Mouse (Mus musculus) stomach, postnatal 0 days (tissue): ENCODE results near the gene Smg1. TPM values are rescaled to one million over a fixed set of nuclear protein-coding genes. Genes with fewer than 3 reads are reported as not detected.
A peak's percentile ranks its signal among the peaks of the same experiment; 100 is the strongest.

Experiments used
- ATAC-seq: fragments of 200-750 bp; cut with Nextera tagmentation; 2 replicates; pipeline ENCODE4 v1.8.0; 2017; ENCODE audit not compliant: low FRiP score, low TSS enrichment
- DNase-seq: peaks from one replicate; pipeline ENCODE4 v3.0.0-alpha.2; 2016; ENCODE audit warnings: low spot score
- H3K27ac ChIP-seq: fragments of 300-500 bp; sonication (generic); replicated peaks from 2 replicates; pipeline ENCODE4 v1.5.1; 2014; ENCODE audit warnings: mild to moderate bottlenecking, control low read depth
- H3K27me3 ChIP-seq: fragments of 300-500 bp; sonication (generic); 2 replicates; pipeline ENCODE4 v1.6.1; 2014; ENCODE audit warnings: low read length; ENCODE audit not compliant: control insufficient read depth, insufficient read depth
- H3K36me3 ChIP-seq: fragments of 300-500 bp; sonication (generic); 2 replicates; pipeline ENCODE4 v1.6.1; 2014; ENCODE audit warnings: low read length, mixed read lengths; ENCODE audit not compliant: control insufficient read depth, insufficient read depth
- H3K4me1 ChIP-seq: fragments of 300-500 bp; sonication (generic); replicated peaks from 2 replicates; pipeline ENCODE4 v1.6.1; 2014; ENCODE audit warnings: antibody characterized with exemption; ENCODE audit not compliant: control insufficient read depth, insufficient read depth
- H3K4me2 ChIP-seq: fragments of 300-500 bp; sonication (generic); replicated peaks from 2 replicates; pipeline ENCODE4 v1.6.1; 2014; ENCODE audit warnings: low read depth, mild to moderate bottlenecking, control low read depth, moderate library complexity
- H3K4me3 ChIP-seq: fragments of 300-500 bp; sonication (generic); 2 replicates; pipeline ENCODE4 v1.5.1; 2014; ENCODE audit warnings: low read depth, low read length, control low read depth
- H3K9ac ChIP-seq: fragments of 300-500 bp; sonication (generic); 2 replicates; pipeline ENCODE4 v1.6.1; 2014; ENCODE audit warnings: mild to moderate bottlenecking, low read length, control low read depth, mixed read lengths
- H3K9me3 ChIP-seq: fragments of 300-500 bp; sonication (generic); 2 replicates; pipeline ENCODE4 v1.6.1; 2016; ENCODE audit warnings: low read length; ENCODE audit not compliant: control insufficient read depth
- CTCF ChIP-seq: IDR thresholded peaks from 2 replicates; pipeline ENCODE4 v1.5.1; 2016; ENCODE audit warnings: antibody characterized with exemption, low read depth, mild to moderate bottlenecking, moderate library complexity
- EP300 ChIP-seq: optimal IDR thresholded peaks from 2 replicates; pipeline ENCODE3; 2016; ENCODE audit warnings: antibody characterized with exemption
- WGBS: fragments of 180-500 bp; shearing (Covaris S2); extraction: QIAGEN DNeasy Blood & Tissue Kit; methylation state at CpG from one replicate; pipeline ENCODE4 v1.1.7; 2014; 5-methylcytosine and 5-hydroxymethylcytosine counted together
- polyA plus RNA-seq: library from polyadenylated mRNA; unstranded; fragments of >200 nt; fragmentation: Nextera tagmentation; extraction: Ambion mirVana; gene quantifications from 2 replicates; pipeline ENCODE4 v1.2.1, GENCODE M21; 2015

Gene Smg1
- polyA plus RNA-seq, 1 experiment from 2014 or later, result 8.5 TPM

- Histone ChIP-seq H3K4me3 (peak within 1 kb of the TSS; percentile 80), H3K4me1 (no peaks in the 10 kb centered on the region), H3K36me3 (peaks cover 3% of the 10 kb centered on the region; the same call in 1 of the 2 replicates), H3K27me3 (no peaks in the 10 kb centered on the region), H3K27ac (peak within 1 kb of the TSS; percentile 97), H3K4me2 (peak within 1 kb of the TSS; percentile 83), H3K9me3 (no peaks in the 10 kb centered on the region), H3K9ac (peak within 1 kb of the TSS; percentile 92)
- DNase-seq (peak; percentile 97), ATAC-seq (peak; percentile 99)
- TF ChIP-seq CTCF (no peak), EP300 (peak; percentile 43)
- under 1% methylated on average over 39 of the region's 39 CpGs for WGBS
Measured at GRCm38 (mm10) chr7:118129430-118130041, 113.9 kb downstream of the Smg1 start, which contains the start of gene Arl6ip1. Arl6ip1 (minus strand) TSS chr7:118129662.

GRCm38 (mm10) chr7:118128925-118129429, 114.5 kb downstream of the Smg1 start:
- Histone ChIP-seq H3K36me3 (0 out of 2 replicates have a peak, but pooled peaks cover 3% of the 10 kb centered on the region), H3K9ac (peak overlapping the region; percentile 92), H3K4me2 (peak overlapping the region; percentile 83), H3K27me3 (no peaks in the 10 kb centered on the region), H3K4me1 (no peaks in the 10 kb centered on the region), H3K27ac (peak overlapping the region; percentile 97), H3K9me3 (no peaks in the 10 kb centered on the region), H3K4me3 (peak overlapping the region; percentile 80)
- WGBS, result under 1% methylated on average over 21 of the region's 21 CpGs
- DNase-seq (peak; percentile 39), ATAC-seq (peak; percentile 74)
- TF ChIP-seq EP300 (no peak), CTCF (no peak; the same call in none of the 2 replicates)

GRCm38 (mm10) chr7:118126219-118126875, 117.1 kb downstream of the Smg1 start:
- Histone ChIP-seq H3K4me1 (no peaks in the 10 kb centered on the region), H3K9ac (no peak overlapping the region), H3K27ac (no peak overlapping the region), H3K27me3 (no peaks in the 10 kb centered on the region), H3K4me2 (no peak overlapping the region), H3K4me3 (no peak overlapping the region), H3K9me3 (no peaks in the 10 kb centered on the region), H3K36me3 (0 out of 2 replicates have a peak, but pooled peaks cover 3% of the 10 kb centered on the region)
- ATAC-seq (no peak), DNase-seq (no peak)
- 58% methylated on average over 11 of the region's 11 CpGs for WGBS
- no peak for TF ChIP-seq EP300
- no peak for TF ChIP-seq CTCF

- no peaks in the 10 kb centered on the region for H3K9me3 ChIP-seq
- H3K27ac ChIP-seq, result no peak overlapping the region
- H3K4me3 ChIP-seq, result no peak overlapping the region
- no peak for ATAC-seq
- no peak overlapping the region for H3K9ac ChIP-seq
- no peaks in the 10 kb centered on the region for H3K4me1 ChIP-seq
- DNase-seq, result no peak
- no peaks in the 10 kb centered on the region for H3K27me3 ChIP-seq
- H3K36me3 ChIP-seq, result 0 out of 2 replicates have a peak, but pooled peaks cover 3% of the 10 kb centered on the region
- no peak overlapping the region for H3K4me2 ChIP-seq
- no peak for TF ChIP-seq CTCF
Measured at GRCm38 (mm10) chr7:118125736-118126135, 117.7 kb downstream of the Smg1 start.

- Histone ChIP-seq H3K27ac (no peak overlapping the region), H3K9ac (no peak overlapping the region), H3K4me3 (no peak overlapping the region), H3K27me3 (no peaks in the 10 kb centered on the region), H3K36me3 (peaks cover 15% of the 10 kb centered on the region), H3K4me1 (no peaks in the 10 kb centered on the region; the same call in 1 of the 2 replicates), H3K4me2 (no peak overlapping the region), H3K9me3 (no peaks in the 10 kb centered on the region)
- 67% methylated on average over 4 of the region's 4 CpGs for WGBS
- ATAC-seq (no peak), DNase-seq (no peak)
- TF ChIP-seq EP300, result no peak
- no peak for TF ChIP-seq CTCF
Measured at GRCm38 (mm10) chr7:118123512-118124411, 119.7 kb downstream of the Smg1 start.
